Mouse (Mus musculus) kidney, embryonic 15.5 days (tissue): ENCODE measurements around the gene Cdon. TPM values are rescaled to one million over a fixed set of nuclear protein-coding genes. Genes with fewer than 3 reads are reported as not detected.

ENCODE experiments used
- ATAC-seq: fragments of 200-750 bp; cut with Nextera tagmentation; replicated peaks from 2 replicates; pipeline ENCODE4 v1.8.0; 2017; ENCODE audit warnings: moderate TSS enrichment; ENCODE audit not compliant: low FRiP score
- H3K27ac ChIP-seq: fragments of 300-500 bp; sonication (generic); 2 replicates; pipeline ENCODE4 v1.5.1; 2015; ENCODE audit warnings: mild to moderate bottlenecking, inconsistent platforms
- H3K27me3 ChIP-seq: fragments of 300-500 bp; sonication (generic); 2 replicates; pipeline ENCODE4 v1.6.1; 2015; ENCODE audit warnings: inconsistent platforms
- H3K36me3 ChIP-seq: fragments of 300-500 bp; sonication (generic); 2 replicates; pipeline ENCODE4 v1.6.1; 2015; ENCODE audit warnings: inconsistent platforms
- H3K4me1 ChIP-seq: fragments of 300-500 bp; sonication (generic); 2 replicates; pipeline ENCODE4 v1.6.1; 2015; ENCODE audit warnings: inconsistent platforms
- H3K4me2 ChIP-seq: fragments of 300-500 bp; sonication (generic); 2 replicates; pipeline ENCODE4 v1.6.1; 2015; ENCODE audit warnings: moderate library complexity, mild to moderate bottlenecking, inconsistent platforms
- H3K4me3 ChIP-seq: fragments of 300-500 bp; sonication (generic); replicated peaks from 2 replicates; pipeline ENCODE4 v1.5.1; 2015; ENCODE audit warnings: mild to moderate bottlenecking, inconsistent platforms
- H3K9ac ChIP-seq: fragments of 300-500 bp; sonication (generic); 2 replicates; pipeline ENCODE4 v1.6.1; 2015; ENCODE audit warnings: mild to moderate bottlenecking, inconsistent platforms
- H3K9me3 ChIP-seq: fragments of 300-500 bp; sonication (generic); replicated peaks from 2 replicates; pipeline ENCODE4 v1.6.1; 2016; ENCODE audit warnings: inconsistent platforms
- WGBS: fragments of 180-500 bp; shearing (Covaris S2); methylation state at CpG from one replicate; pipeline ENCODE4 v1.1.7; 2015; ENCODE audit warnings: mixed read lengths; 5-methylcytosine and 5-hydroxymethylcytosine counted together
- polyA plus RNA-seq: library from polyadenylated mRNA; unstranded; fragments of >200 nt; fragmentation: Nextera tagmentation; extraction: Ambion mirVana; gene quantifications from 2 replicates; pipeline ENCODE4 v1.2.1, GENCODE M21; 2015

Gene Cdon
- polyA plus RNA-seq, 1 experiment from 2014 or later = 4.2 TPM

DNA sequence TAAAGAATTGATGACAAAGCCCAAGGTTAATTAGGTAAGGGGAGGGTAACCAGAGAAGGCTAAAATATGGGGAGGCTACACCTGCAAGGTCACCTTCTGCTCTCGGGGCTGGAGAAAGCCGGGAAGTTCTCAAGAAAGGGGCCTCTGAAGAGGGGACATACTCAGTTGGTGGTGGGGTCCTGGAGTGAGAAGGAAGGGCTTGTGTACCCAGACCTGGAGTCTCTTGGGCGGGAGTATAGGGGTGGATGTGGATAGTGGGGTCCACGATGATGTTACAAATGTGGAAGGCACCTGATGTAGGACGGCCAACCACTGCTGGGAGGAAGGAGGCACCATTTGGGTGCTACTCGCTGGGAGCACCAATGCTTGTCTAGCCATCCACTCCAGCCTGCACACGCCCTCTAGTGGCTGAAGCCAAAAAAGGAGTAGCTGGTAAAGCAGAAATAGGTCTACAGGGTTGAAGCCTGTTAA is 103.0 kb downstream of the Cdon start:
- H3K4me2 ChIP-seq = no peak overlapping the region

DNA sequence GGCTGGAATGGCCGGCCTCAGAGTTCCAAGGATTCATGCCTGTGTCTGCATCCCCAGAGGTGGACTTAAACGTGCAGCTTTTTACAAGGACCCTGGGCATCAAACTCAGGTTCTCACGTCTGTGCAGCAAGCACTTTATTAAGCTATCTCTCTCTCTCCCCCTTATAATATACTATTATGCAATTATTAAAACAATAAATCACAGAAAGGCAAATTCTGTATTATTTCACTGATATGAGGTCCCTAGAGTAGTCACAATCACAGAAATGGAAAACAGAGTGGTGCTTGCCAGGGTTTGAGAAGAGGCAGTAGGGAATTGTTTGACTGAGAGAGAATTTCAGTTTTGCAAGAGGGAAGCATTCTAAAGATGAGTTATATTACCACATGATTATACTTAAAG is 108.2 kb downstream of the Cdon start:
- peaks cover 3% of the 10 kb centered on the region; the same call in 1 of the 2 replicates for H3K27me3 ChIP-seq
- no peaks in the 10 kb centered on the region for H3K9me3 ChIP-seq
- 61% methylated on average over 3 of the region's 3 CpGs for WGBS
- H3K4me2 ChIP-seq = no peak overlapping the region
- H3K9ac ChIP-seq = no peak overlapping the region
- no peak for ATAC-seq
- no peak overlapping the region for H3K27ac ChIP-seq
- H3K4me3 ChIP-seq = no peak overlapping the region
- no peaks in the 10 kb centered on the region for H3K36me3 ChIP-seq
- peaks cover 6% of the 10 kb centered on the region; the same call in 1 of the 2 replicates for H3K4me1 ChIP-seq

More for the DNA sequence above, 103.0 kb downstream of the Cdon start:
- Histone ChIP-seq H3K4me1 (peaks cover 15% of the 10 kb centered on the region), H3K27me3 (peaks cover 3% of the 10 kb centered on the region; the same call in 1 of the 2 replicates), H3K9ac (no peak overlapping the region), H3K9me3 (no peaks in the 10 kb centered on the region), H3K4me3 (no peak overlapping the region), H3K27ac (no peak overlapping the region), H3K36me3 (no peaks in the 10 kb centered on the region)
- peak; percentile 88 for ATAC-seq
- WGBS = 15% methylated on average over 7 of the region's 7 CpGs

DNA sequence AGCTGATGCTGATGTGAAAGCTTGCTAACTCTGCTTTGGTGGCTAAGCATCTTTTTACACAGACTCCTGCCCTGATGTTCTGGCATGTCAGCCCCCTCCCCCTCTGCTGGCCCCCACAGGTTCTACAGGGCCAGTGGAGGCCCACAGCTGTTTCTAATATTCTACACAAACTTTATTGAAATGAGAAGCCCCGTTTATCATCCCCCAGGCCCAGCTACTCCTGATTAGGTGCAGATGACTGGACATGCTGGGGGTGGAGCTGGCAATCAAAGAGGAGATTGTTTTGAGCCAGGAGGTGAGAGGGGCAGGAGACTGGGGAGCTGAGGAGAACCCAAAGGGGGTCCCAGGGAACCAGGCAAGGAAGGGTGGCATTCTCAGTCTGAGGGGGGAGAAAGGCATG is 108.9 kb downstream of the Cdon start:
- Histone ChIP-seq H3K36me3 (no peaks in the 10 kb centered on the region), H3K4me1 (0 out of 2 replicates have a peak, but pooled peaks cover 4% of the 10 kb centered on the region), H3K9ac (no peak overlapping the region), H3K27ac (no peak overlapping the region), H3K27me3 (peaks cover 3% of the 10 kb centered on the region; the same call in 1 of the 2 replicates), H3K4me2 (no peak overlapping the region), H3K9me3 (no peaks in the 10 kb centered on the region), H3K4me3 (no peak overlapping the region)
- ATAC-seq = no peak
- 19% methylated on average over 1 of the region's 1 CpGs for WGBS

DNA sequence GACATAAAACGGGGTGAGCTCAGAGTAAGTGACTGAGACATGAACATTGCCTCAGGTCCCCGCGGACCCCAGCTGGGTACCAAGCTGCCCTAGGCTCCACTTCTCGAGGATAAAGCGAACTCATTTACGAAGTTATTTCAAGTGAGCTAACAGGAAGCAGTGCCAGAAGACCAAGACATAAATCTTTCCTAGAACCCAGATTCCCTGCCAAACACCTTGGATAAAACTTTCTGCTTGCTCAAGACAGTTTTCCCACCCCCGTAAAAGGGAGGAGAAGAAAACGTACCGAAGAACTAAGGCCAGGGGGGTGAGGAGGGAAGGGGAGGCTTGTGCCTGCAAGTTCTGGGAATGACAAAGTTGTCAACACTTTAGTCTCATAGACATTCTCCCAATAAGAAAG is 112.3 kb downstream of the Cdon start:
- Histone ChIP-seq H3K36me3 (no peaks in the 10 kb centered on the region), H3K9me3 (no peaks in the 10 kb centered on the region), H3K27ac (no peak overlapping the region), H3K9ac (no peak overlapping the region), H3K4me3 (no peak overlapping the region), H3K4me1 (peaks cover 20% of the 10 kb centered on the region), H3K27me3 (no peaks in the 10 kb centered on the region), H3K4me2 (no peak overlapping the region)
- no peak for ATAC-seq
- WGBS = 37% methylated on average over 9 of the region's 9 CpGs

DNA sequence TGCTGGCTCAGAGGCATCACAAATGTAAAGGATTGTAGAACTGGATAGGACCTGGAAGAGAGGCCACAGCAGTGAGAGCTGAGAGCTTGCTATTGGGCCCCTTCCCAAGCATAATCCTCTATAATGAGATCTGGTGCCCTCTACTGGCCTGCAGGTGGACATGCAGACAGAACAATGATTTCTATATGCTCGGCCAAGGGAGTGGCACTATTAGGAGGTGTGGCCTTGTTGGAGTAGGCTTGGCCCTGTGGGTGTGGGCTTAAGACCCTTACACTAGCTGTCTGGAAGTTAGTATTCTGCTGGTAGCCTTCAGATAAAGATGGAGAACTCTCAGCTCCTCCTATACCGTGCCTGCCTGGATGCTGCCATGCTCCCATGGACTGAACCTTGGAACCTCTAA is 114.2 kb downstream of the Cdon start:
- H3K9ac ChIP-seq = no peak overlapping the region
- H3K4me1 ChIP-seq = peaks cover 33% of the 10 kb centered on the region
- no peak overlapping the region for H3K4me3 ChIP-seq
- 11% methylated on average over 2 of the region's 2 CpGs for WGBS
- no peak overlapping the region for H3K4me2 ChIP-seq
- peak; percentile 80 for ATAC-seq
- no peak overlapping the region for H3K27ac ChIP-seq
- no peaks in the 10 kb centered on the region for H3K36me3 ChIP-seq
- no peaks in the 10 kb centered on the region for H3K9me3 ChIP-seq
- no peaks in the 10 kb centered on the region for H3K27me3 ChIP-seq

DNA sequence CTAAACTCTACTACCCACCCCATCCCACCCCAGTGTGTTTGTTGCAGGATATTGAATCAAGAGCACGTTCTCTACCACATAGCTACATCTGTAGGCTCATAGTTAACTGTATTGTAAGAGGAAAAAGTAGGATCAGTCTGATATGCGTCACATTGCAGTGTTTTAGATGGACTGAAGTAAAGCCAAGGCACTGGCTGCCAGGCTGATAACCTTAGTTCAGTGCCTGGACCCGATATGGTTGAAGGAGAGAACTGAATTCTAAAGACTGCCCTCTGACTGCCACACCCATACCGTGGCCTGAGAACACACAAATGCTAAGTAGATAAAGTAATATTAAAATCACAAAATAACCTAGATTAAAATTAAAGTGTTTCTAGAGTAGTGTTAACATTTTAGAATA is 114.9 kb downstream of the Cdon start:
- no peak for ATAC-seq
- H3K4me1 ChIP-seq = peaks cover 33% of the 10 kb centered on the region
- H3K4me3 ChIP-seq = no peak overlapping the region
- no peaks in the 10 kb centered on the region for H3K36me3 ChIP-seq
- H3K9ac ChIP-seq = no peak overlapping the region
- WGBS = 79% methylated on average over 4 of the region's 4 CpGs
- no peak overlapping the region for H3K4me2 ChIP-seq
- H3K27ac ChIP-seq = no peak overlapping the region
- no peaks in the 10 kb centered on the region for H3K27me3 ChIP-seq
- no peaks in the 10 kb centered on the region for H3K9me3 ChIP-seq

DNA sequence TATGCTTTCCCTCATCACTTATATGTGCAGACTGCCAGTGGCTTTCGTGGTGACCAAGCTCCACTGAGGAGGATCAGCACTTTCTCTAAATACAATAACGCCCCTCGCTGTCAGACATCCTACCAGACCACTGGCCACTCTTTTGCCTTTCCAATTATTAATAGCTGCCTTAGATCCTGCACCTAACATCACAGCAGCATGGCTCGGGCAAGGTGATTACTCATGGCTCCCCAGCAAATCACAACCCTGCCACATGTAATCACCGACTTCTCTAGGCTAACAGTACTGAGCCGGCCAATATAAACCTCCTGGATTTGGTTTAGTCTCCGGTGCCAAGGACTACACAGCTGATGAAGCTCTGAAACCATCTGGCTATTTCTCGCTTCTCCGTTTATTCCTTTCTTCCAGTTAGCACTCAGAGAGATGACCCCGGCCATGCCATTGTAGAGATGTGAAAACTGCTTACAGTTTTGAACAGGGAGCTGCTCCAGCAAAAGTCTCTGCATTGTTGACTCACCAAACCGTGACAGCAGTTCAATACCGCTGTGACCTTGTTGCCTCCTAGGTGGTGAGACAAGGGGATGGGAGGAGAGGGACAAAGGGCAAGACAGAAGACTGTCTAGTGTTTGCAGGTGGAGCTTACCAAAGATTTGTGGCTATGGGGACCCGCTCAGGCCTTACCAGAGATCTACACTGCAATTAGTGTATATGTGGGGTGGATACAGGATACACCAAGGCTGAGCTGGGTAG is 118.2 kb downstream of the Cdon start:
- Histone ChIP-seq H3K4me1 (peaks cover 29% of the 10 kb centered on the region), H3K27ac (peak overlapping the region; percentile 57), H3K36me3 (no peaks in the 10 kb centered on the region), H3K4me3 (no peak overlapping the region), H3K9me3 (no peaks in the 10 kb centered on the region), H3K4me2 (no peak overlapping the region), H3K27me3 (no peaks in the 10 kb centered on the region), H3K9ac (no peak overlapping the region)
- WGBS = 65% methylated on average over 13 of the region's 13 CpGs
- ATAC-seq = no peak

DNA sequence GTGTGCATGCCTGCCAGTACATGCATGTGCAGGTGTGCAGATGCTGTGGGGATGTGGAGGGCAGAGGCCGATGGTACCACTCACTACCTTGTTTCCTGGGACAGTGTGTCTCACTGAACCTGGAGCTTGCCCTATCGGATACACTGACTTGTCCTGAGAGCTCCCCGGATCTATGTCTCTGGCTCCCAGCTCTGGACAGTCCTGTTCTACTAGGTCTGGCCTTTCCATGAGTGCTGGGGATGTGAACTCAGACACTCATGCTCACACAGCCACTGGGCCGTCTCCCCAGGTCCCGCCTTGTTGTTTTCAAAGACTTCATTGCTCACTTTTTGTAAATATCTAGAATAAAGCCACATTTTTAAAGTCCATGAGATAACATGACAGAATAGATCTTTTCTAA is 120.1 kb downstream of the Cdon start:
- Histone ChIP-seq H3K27me3 (no peaks in the 10 kb centered on the region), H3K4me1 (peaks cover 26% of the 10 kb centered on the region), H3K9me3 (no peaks in the 10 kb centered on the region), H3K36me3 (no peaks in the 10 kb centered on the region), H3K4me2 (no peak overlapping the region), H3K27ac (no peak overlapping the region), H3K9ac (no peak overlapping the region), H3K4me3 (no peak overlapping the region)
- 82% methylated on average over 5 of the region's 5 CpGs for WGBS
- no peak for ATAC-seq

DNA sequence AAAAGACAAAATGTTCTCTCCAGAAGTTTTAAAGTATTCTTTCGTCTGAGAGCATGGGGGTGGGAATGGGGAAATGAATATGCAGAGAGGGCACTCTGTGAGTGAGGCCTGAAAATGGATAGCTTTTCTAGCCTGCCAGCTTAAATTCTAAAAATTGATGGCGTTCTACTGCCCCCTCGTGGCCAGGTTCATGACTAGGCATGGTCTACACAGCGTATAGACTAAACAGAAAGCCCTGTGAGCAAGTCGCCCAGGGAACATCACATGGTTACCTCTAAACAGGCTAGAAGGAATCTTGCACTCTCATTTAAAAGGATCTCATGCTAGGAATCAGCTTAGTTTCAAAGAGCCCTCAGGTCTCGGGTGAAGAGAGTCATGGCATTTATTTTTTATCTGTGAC is 120.6 kb downstream of the Cdon start:
- Histone ChIP-seq H3K4me2 (no peak overlapping the region), H3K27me3 (no peaks in the 10 kb centered on the region), H3K4me3 (no peak overlapping the region), H3K9me3 (no peaks in the 10 kb centered on the region), H3K4me1 (peaks cover 26% of the 10 kb centered on the region), H3K27ac (no peak overlapping the region), H3K36me3 (no peaks in the 10 kb centered on the region), H3K9ac (no peak overlapping the region)
- peak; percentile 66 for ATAC-seq
- WGBS = 10% methylated on average over 6 of the region's 6 CpGs

DNA sequence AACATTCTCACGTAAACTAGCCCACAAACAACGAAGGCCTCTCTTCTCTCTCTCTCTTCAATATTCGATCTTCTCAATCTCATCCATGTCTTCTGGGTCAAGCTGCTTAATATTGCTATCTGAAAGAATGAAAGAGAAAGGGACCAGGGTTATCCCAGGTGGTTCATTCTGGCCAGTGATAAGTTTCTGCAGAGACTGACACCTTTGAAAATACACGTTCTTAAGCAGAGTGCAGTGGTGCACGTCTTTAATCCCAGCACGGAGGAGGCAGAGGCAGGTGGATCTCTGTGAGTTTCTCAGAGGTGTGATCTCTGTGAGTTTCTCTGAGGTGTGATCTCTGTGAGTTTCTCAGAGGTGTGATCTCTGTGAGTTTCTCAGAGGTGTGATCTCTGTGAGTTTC is 121.0 kb downstream of the Cdon start:
- Histone ChIP-seq H3K27me3 (no peaks in the 10 kb centered on the region), H3K4me2 (no peak overlapping the region), H3K36me3 (no peaks in the 10 kb centered on the region), H3K4me3 (no peak overlapping the region), H3K9ac (no peak overlapping the region), H3K9me3 (no peaks in the 10 kb centered on the region), H3K4me1 (peaks cover 26% of the 10 kb centered on the region), H3K27ac (no peak overlapping the region)
- ATAC-seq = no peak
- 68% methylated on average over 6 of the region's 6 CpGs for WGBS

DNA sequence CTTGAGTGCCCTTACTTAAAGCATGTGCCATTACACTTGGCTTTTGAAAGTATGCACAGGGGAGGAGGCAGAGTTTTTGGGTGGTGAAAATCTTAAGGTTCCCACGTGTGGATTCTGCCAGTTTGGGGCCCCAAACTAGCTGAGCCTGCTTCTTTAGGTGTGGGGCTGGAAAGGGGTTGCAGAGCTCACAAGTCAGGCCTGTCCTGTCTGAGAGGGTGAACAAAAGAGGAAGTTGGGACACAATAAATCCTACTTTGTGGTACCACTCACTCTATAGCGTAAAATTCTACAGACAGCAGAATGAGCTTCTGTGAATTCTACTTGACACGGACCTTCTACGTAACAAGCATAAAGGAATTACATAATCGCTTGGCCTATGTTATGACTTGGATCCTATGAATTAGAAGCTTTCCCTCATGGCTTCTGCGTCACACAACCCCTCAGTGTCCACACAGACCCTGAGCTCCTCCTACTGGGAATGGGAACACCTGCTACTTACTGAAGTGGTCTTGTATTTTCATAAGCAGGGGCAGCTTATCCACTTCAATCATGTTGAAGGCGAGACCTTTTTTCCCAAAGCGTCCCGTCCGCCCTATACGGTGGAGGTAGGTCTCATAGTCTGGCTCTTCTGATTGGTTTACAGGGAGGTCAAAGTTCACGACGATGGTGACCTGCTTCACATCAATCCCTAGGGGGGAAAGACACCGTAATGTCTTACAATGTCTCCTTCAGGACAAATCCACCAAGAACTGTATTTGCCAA is 122.4 kb downstream of the Cdon start:
- WGBS = 86% methylated on average over 14 of the region's 14 CpGs

DNA sequence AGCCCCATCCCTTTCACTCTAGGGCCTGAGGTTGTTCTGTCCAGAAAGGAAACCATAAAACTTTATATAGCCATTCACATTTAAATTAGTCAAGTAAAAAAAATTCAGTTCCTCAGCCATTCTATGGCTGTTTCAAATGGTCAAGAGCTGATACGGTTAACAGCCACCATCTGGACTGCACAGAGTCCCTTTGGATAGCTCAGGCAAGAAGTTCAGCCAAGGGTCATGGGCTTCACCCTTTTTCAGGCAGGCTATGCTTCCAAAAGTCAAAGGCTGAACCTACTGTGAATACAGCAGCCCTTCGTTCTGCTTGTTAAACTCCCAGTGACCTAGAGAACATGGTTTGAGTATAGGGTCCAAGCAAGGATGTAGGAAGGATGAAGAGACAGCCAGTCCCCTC is 123.7 kb downstream of the Cdon start:
- Histone ChIP-seq H3K4me3 (no peak overlapping the region), H3K4me2 (no peak overlapping the region), H3K27me3 (no peaks in the 10 kb centered on the region), H3K9ac (no peak overlapping the region), H3K4me1 (no peaks in the 10 kb centered on the region), H3K36me3 (no peaks in the 10 kb centered on the region), H3K9me3 (no peaks in the 10 kb centered on the region), H3K27ac (no peak overlapping the region)
- no peak for ATAC-seq
- 60% methylated on average over 2 of the region's 2 CpGs for WGBS

More for the DNA sequence above, 122.4 kb downstream of the Cdon start:
- ATAC-seq = no peak
- Histone ChIP-seq H3K4me2 (no peak overlapping the region), H3K4me3 (no peak overlapping the region), H3K27ac (no peak overlapping the region), H3K27me3 (no peaks in the 10 kb centered on the region), H3K9me3 (no peaks in the 10 kb centered on the region), H3K9ac (no peak overlapping the region), H3K4me1 (peaks cover 13% of the 10 kb centered on the region), H3K36me3 (no peaks in the 10 kb centered on the region)
